Mouse (Mus musculus) gonadal fat pad, adult 2 months (tissue): ENCODE measurements around the gene Arvcf. TPM values are rescaled to one million over a fixed set of nuclear protein-coding genes. Genes with fewer than 3 reads are reported as not detected.

ENCODE experiments used
- DNase-seq: peaks from one replicate; pipeline ENCODE4 v3.0.0-alpha.2; 2012; ENCODE audit warnings: low read depth
- polyA plus RNA-seq: library from polyadenylated mRNA; depleted of rRNA; stranded (reverse); fragments of >200 nt; gene quantifications from 2 replicates; pipeline ENCODE4 v1.2.3, GENCODE M21; 2012

The Arvcf gene
- polyA plus RNA-seq, 1 experiment, result 56.5 TPM

GRCm38 (mm10) chr16:18356961-18357360, 9.0 kb downstream of the Arvcf start:
- DNase-seq, result no peak

DNA sequence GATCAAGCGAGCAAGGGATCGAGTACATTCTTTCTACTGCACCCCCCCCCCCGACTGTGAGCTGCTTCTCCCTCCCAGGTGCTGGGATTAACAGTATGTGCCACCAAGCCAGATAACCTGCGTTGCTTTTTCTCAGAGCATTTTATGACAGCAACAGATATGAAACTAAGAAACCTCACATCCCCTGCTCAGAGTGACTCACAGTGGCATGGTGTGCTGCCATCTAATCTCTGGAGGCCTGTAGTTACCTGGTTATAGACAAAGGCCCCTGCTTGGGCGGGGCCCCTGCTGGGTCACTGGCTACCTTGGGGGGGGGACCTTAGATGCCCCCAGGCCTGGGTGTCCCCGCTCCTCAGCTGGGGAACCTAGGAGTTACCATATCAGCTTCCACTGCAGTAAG, 10.0 kb downstream of the Arvcf start:
- DNase-seq, result no peak

DNA sequence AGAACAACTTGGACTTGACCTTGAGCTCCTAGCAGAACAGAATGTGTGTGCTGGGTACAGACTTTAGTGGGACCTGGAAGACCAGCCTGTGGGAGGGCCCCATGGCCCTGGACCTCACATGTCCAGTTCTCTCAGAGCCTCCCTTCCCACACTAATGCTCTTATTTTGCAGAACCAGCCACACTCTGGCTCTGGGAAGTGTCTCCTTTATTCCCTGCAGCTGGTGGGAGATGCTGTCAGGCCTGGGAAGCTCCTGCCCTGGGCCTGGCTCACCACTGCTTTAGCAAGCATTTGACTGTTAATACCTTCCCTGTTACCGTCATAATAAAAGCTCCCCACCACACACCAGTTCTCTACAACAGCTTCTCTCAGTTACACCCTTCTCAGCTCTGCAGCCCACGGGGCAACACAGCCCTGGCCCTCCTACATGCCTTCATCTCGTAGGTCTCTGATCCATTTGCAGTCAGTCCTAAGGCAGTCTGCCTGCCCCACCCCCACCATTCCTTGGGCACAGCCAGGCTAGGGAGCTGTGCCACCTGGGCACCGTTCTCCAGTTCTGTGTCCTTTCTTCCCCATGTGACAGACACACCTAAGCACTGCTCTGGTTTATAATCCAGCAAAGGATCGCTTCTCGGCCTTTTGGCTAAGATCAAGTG, 12.3 kb downstream of the Arvcf start:
- no peak for DNase-seq

GRCm38 (mm10) chr16:18362948-18363347, 15.0 kb downstream of the Arvcf start:
- DNase-seq, result no peak

DNA sequence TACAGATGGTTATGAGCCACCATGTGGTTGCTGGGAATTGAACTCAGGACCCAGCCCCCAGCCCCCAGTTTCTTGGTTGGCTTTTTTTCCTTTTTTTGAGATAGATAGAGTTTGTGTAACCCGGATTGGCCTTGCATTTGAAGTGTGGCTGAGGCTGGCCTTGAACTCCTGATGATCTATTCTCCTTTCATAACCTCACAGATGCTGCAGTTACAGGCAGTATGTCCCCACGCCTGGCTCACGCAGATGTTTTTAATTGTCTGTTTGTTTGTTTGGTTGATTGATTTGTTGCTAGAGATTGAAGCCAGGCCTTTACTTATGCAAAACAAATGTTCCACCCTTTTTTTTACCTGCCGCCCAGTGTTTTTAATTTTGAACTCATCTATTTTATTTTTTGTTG, 18.9 kb downstream of the Arvcf start:
- DNase-seq, result no peak

DNA sequence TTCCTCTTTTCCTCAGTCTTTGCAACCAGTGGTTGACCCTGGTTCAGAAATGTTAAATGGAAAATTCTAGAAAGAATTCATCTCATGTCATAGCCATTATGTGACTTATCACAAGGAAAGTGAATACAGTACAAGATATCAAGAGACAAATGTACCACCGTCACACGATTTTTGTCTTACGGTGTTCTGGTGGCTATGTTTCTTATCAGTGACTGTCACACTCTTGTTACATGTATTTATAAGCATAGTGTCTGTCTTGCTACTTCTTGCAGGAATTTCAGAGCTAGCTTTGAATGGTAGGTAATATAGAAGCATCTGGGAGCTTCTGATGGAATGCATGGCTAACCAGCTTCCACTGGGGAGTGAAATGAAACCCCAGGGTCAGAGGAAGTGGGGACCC, 22.2 kb downstream of the Arvcf start:
- DNase-seq, result no peak

- DNase-seq, result no peak
These were observed 25.6 kb downstream of the Arvcf start for GRCm38 (mm10) chr16:18373632-18374031.

DNA sequence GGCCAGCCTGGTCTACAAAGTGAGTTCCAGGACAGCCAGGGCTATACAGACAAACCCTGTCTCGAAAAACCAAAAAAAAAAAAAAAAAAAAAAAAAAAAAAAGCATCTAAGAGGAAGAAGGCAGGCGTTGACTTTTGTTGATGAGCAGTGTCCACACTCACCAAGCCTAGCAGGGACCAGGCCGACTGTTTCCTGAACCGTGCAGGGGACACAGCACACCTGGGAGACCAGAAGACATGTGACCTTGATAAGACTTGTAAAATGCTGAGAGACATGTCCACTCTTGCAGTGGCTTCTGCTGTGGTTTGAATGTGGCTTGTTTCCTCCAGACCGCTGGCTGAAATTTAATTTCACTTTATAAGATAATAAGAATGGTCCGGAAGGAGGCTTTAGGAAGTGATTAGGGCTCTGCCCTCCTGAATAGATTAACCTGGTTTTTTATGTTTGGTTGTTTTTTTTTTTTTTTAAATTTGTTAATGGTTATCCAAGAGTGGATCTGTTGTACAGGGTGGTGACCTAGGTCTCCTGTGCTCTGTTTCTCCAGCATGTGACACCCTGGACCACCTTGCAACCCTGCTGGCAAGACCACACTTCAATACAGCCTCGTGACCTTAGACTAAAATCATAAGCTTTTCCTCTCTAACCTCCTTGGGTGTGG, 28.4 kb downstream of the Arvcf start:
- no peak for DNase-seq

DNA sequence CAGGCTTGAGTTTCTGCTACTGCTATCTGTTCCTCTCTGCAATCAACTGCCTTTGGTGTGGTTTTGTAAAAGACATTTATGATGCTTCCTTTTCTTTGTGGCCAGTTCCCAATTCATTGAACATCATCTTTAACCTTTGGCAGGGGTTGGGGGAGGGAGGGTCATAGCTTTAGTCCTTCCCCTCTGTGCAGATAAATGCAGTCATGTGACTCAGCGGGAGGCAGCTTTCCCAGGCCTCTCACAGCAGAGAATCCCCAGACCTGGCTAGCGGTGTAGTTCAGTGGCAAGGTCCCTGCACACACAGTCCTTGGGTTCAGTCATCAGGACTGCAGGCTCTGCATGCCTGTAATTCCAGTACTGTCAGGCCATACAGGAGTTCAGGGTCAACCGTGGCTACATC, 29.2 kb downstream of the Arvcf start:
- DNase-seq, result no peak

DNA sequence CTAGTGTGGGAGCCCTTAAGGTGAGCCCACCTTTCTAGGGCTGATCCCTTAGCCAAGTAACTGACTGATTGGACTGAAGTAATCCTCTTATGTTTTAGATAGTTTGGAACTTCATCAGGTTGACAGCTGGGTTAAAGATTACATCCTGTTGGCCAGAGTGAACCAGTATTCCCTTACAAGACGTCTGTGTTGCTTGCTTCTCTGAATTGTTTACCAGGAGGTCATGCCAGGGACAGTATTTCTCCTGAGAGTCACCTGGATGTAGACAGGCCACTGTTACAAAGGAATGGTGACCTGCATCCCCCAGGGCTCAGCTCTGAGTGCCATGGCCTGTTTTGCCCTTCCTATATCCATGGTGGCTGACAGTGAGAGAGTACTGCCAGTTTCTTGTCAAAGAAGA, 30.5 kb downstream of the Arvcf start:
- no peak for DNase-seq

DNA sequence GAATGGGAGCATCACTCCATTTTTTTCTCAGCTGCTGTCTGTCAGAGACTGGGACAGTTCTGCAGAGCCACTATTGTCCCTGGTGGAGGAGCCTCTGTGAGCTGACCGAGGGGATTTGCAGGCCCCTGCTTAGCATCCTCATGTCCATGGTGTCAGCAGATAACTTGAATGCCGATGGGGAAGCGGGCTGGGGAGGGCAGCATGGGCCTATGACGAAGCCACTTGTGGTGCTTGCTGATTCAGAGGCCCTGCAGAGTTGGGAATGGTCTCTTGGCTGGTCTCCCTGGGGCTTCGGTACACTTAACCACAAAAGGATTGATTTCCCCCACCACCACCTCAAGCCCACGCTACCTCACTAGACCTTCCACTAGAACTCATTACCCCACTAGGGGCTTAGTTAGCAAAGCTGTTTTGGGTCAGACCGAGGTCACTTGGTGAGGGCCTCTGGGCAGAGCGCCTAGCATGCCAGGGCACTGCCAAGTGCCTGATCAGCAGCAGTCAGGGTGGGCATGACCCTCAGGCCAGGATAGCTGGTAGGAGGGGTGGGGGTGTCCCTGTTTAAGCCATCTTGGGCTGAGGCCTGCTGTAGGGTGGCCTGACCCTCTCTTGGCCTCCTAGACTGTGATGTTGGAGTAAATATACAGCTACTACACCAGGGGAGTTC, 31.5 kb downstream of the Arvcf start:
- DNase-seq, result no peak

- DNase-seq, result no peak
These were observed 32.6 kb downstream of the Arvcf start for GRCm38 (mm10) chr16:18380495-18381063.

GRCm38 (mm10) chr16:18381621-18382258, 33.8 kb downstream of the Arvcf start:
- DNase-seq, result no peak

GRCm38 (mm10) chr16:18383045-18383726, 35.2 kb downstream of the Arvcf start:
- DNase-seq, result no peak

DNA sequence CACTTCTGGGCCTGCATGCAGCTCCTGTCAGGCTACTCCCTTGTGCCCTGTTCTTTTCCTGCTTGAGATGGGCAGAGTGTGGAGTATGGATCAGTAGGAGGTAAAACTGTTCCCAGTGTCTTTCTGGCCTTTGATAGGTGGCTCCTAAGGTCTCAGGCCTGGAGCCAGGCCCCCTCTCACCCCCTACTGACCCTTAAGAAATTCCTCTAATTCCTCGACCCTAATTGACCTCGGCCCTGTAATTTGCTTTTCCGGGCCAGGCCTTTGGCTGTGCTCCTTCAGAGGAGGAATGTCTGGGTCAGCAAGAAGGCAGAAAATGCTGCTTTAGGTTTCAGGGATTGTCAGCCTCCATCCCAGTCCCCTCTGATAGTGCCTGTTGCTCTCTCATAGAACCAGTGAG, 35.8 kb downstream of the Arvcf start:
- DNase-seq, result no peak

DNA sequence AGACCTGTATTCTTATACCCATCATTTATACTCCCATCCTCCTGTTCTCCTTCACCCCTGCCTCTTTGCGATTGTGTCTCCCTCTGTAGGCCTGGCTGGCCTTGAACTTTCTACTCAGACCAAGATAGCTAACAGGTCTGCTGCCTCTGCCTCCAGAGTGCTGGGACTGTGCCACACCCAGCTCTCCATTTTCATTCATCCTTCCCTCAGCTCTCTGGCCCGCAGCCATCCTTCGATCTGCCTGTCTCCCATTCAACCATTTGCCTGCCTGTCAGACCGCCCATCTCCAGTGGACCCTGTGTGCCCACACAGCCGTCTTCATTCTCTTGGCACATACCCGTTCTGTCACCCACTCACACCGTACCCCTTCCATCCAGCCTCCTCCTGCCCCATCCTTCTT, 36.2 kb downstream of the Arvcf start:
- DNase-seq, result no peak

GRCm38 (mm10) chr16:18384659-18385058, 36.7 kb downstream of the Arvcf start:
- DNase-seq, result no peak

DNA sequence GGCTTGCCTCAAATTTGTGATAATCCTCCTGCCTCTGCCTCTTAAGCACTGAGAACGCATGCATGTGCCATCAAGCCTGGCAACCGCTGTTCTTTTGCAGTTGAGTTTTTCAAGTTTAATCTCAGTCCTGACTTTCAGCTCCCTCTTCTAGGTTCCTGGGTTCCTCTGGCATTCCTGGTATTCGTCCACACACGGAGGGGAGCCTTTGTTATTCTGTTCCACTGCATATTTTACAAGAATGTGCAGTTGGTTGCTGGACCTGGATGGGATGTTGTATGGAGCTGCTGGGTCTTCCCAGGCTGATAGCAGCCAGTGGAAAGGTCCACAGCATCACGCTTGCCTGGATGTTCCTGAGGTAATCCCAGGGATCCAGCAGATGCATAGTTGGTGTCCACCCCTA, 37.4 kb downstream of the Arvcf start:
- DNase-seq, result no peak

GRCm38 (mm10) chr16:18386451-18386850, 38.5 kb downstream of the Arvcf start:
- DNase-seq, result no peak

- DNase-seq, result no peak
These were observed 39.0 kb downstream of the Arvcf start for GRCm38 (mm10) chr16:18386972-18387371.

- no peak for DNase-seq
These were observed 40.0 kb downstream of the Arvcf start for GRCm38 (mm10) chr16:18387704-18388582.
